Mouse (Mus musculus) bone marrow macrophage, adult 2 months (primary cell): ENCODE results near the gene Gm26620. TPM values are rescaled to one million over a fixed set of nuclear protein-coding genes. Genes with fewer than 3 reads are reported as not detected.
A peak's percentile ranks its signal among the peaks of the same experiment; 100 is the strongest.

Source experiments
- H3K27ac ChIP-seq: 2 replicates; pipeline ENCODE4 v1.5.1; 2012; ENCODE audit warnings: low read depth, low read length; ENCODE audit not compliant: insufficient read depth
- H3K4me1 ChIP-seq: 2 replicates; pipeline ENCODE4 v1.6.1; 2012; ENCODE audit warnings: low read length; ENCODE audit not compliant: control insufficient read depth, insufficient read depth
- H3K4me3 ChIP-seq: 2 replicates; pipeline ENCODE4 v1.5.1; 2012; ENCODE audit warnings: mild to moderate bottlenecking, low read length, moderate library complexity; ENCODE audit not compliant: insufficient read depth
- CTCF ChIP-seq: IDR thresholded peaks from 2 replicates; pipeline ENCODE4 v1.5.1; 2012; ENCODE audit warnings: low read depth, mild to moderate bottlenecking, low read length, moderate library complexity
- POLR2A ChIP-seq: IDR thresholded peaks from 2 replicates; pipeline ENCODE4 v1.6.1; 2012; ENCODE audit warnings: mild to moderate bottlenecking, low read depth, low read length, borderline replicate concordance
- polyA plus RNA-seq: library from polyadenylated mRNA; stranded (reverse); fragments of >200 nt; gene quantifications from 2 replicates; pipeline ENCODE4 v1.2.4, GENCODE M21; 2012; ENCODE audit not compliant: missing spikeins, insufficient read depth, insufficient read length

The Gm26620 gene
- polyA plus RNA-seq, 1 experiment: not detected

- TF ChIP-seq POLR2A (no peak), CTCF (no peak)
- H3K27ac ChIP-seq: no peak overlapping the region
- no peak overlapping the region; the same call in 1 of the 2 replicates for H3K4me3 ChIP-seq
- peaks cover 29% of the 10 kb centered on the region for H3K4me1 ChIP-seq
Measured at GRCm38 (mm10) chr1:170908341-170908740, 23.5 kb downstream of the Gm26620 start.

GRCm38 (mm10) chr1:170911907-170912660, 27.2 kb downstream of the Gm26620 start:
- TF ChIP-seq POLR2A: no peak
- TF ChIP-seq CTCF: no peak
- no peak overlapping the region for H3K27ac ChIP-seq
- peaks cover 22% of the 10 kb centered on the region for H3K4me1 ChIP-seq
- H3K4me3 ChIP-seq: no peak overlapping the region

GRCm38 (mm10) chr1:170912891-170913615, 28.2 kb downstream of the Gm26620 start, which contains the start of gene Fcrlb:
Fcrlb (minus strand) TSS chr1:170912941.
- Histone ChIP-seq H3K27ac (no peak within 1 kb of the TSS), H3K4me1 (peaks cover 21% of the 10 kb centered on the region), H3K4me3 (no peak within 1 kb of the TSS)
- no peak for TF ChIP-seq POLR2A
- no peak for TF ChIP-seq CTCF

GRCm38 (mm10) chr1:170915657-170916056, 30.8 kb downstream of the Gm26620 start:
- Histone ChIP-seq H3K4me3 (no peak overlapping the region), H3K4me1 (peaks cover 26% of the 10 kb centered on the region), H3K27ac (no peak overlapping the region)
- TF ChIP-seq CTCF: no peak
- TF ChIP-seq POLR2A: no peak

GRCm38 (mm10) chr1:170919308-170919707, 34.4 kb downstream of the Gm26620 start:
- H3K4me3 ChIP-seq: no peak overlapping the region
- TF ChIP-seq CTCF: no peak
- no peak for TF ChIP-seq POLR2A
- peaks cover 10% of the 10 kb centered on the region for H3K4me1 ChIP-seq
- H3K27ac ChIP-seq: no peak overlapping the region

- Histone ChIP-seq H3K4me1 (peaks cover 8% of the 10 kb centered on the region), H3K4me3 (peak overlapping the region; percentile 41), H3K27ac (no peak overlapping the region)
- TF ChIP-seq CTCF: no peak
- no peak for TF ChIP-seq POLR2A
Measured at GRCm38 (mm10) chr1:170924485-170924884, 39.6 kb downstream of the Gm26620 start.

GRCm38 (mm10) chr1:170926941-170927340, 42.1 kb downstream of the Gm26620 start:
- no peak overlapping the region for H3K4me3 ChIP-seq
- peaks cover 7% of the 10 kb centered on the region for H3K4me1 ChIP-seq
- H3K27ac ChIP-seq: no peak overlapping the region
- TF ChIP-seq POLR2A (no peak), CTCF (no peak)

GRCm38 (mm10) chr1:170927378-170927777, 42.5 kb downstream of the Gm26620 start, which contains the start of gene Fcrla:
Fcrla (minus strand) TSS chr1:170927583.
- Histone ChIP-seq H3K4me3 (no peak within 1 kb of the TSS), H3K27ac (no peak within 1 kb of the TSS), H3K4me1 (peaks cover 12% of the 10 kb centered on the region)
- TF ChIP-seq CTCF (no peak), POLR2A (no peak)

- H3K4me3 ChIP-seq: no peak overlapping the region
- TF ChIP-seq CTCF (no peak), POLR2A (no peak)
- H3K27ac ChIP-seq: no peak overlapping the region
- peaks cover 16% of the 10 kb centered on the region for H3K4me1 ChIP-seq
Measured at GRCm38 (mm10) chr1:170928467-170928866, 43.6 kb downstream of the Gm26620 start.

GRCm38 (mm10) chr1:170929245-170929644, 44.4 kb downstream of the Gm26620 start:
- Histone ChIP-seq H3K4me3 (no peak overlapping the region), H3K4me1 (peaks cover 19% of the 10 kb centered on the region), H3K27ac (no peak overlapping the region)
- TF ChIP-seq CTCF (no peak), POLR2A (no peak)
